Mouse (Mus musculus): Measurements from ENCODE around the gene Pepd.
"Not testable (repeated sequence)": the region's sequence is repeated elsewhere in the genome, so short reads cannot be mapped to it uniquely, and the experiment has no call there.

Gene Pepd

DNA sequence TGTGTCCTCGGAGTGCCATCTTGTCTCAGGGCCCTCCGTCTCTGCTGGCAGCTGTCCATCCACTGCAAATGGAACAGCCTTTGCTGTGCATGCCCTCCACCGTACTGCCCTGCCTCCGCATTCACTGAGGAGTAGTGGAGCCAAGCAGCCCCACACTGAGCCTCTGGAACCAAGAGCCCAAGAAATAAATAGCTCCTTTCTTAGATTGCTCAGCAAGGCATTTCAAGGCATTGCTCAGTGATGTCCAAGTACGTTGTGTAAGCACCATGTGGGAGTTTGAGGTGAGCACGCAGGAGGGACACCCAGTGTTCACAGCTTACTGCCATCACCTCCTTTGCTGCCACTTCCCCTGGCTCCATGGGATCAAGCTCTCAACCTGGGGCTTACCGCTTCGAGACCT lies 20.5 kb downstream of the Pepd start:
- no peak for DNase-seq (ENCODE audit: low spot score in 2 of 2)

DNA sequence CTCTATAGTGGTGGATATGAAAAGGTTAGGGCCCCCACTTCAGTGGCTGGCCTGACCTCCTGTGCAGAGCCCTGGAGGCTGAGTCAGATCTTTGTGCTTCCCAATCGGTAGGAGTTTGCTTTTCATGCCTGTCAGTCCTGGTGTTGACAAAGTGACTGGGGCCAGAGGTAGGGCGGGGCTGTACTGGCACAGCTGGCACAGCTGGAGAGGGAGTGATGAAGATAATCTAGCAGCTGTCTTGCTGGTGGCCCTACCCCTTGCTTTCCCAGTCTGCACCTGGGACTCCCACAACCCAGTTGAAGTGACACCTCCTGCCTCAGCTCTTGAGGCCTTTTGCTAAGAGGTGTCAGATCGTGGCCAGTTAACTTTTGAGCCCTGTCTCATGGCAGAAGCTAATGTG lies 21.0 kb downstream of the Pepd start:
- DNase-seq (ENCODE audit: low spot score in 2 of 2) = peak in 1 of 2 experiments; percentile 4

DNA sequence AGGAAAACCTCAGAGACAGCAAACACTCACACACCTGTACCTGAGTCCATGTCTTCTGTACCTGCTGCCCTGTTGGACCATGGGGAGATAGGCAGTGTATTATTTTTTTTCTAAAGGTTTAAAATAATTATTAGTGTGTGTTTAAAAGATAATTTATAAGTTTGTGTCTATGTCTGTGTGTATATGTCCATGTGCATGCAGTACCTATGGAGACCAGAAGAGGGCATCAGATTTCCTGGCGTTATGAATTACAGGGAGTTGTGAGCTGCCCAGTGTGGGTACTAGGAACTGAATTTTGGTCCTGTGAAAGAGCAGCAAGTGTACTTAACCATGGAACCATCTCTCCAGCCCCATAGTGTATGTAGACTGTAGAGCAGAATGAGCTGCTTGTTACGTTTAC lies 24.2 kb downstream of the Pepd start:
- DNase-seq (ENCODE audit: low spot score in 2 of 2) = no peak

DNA sequence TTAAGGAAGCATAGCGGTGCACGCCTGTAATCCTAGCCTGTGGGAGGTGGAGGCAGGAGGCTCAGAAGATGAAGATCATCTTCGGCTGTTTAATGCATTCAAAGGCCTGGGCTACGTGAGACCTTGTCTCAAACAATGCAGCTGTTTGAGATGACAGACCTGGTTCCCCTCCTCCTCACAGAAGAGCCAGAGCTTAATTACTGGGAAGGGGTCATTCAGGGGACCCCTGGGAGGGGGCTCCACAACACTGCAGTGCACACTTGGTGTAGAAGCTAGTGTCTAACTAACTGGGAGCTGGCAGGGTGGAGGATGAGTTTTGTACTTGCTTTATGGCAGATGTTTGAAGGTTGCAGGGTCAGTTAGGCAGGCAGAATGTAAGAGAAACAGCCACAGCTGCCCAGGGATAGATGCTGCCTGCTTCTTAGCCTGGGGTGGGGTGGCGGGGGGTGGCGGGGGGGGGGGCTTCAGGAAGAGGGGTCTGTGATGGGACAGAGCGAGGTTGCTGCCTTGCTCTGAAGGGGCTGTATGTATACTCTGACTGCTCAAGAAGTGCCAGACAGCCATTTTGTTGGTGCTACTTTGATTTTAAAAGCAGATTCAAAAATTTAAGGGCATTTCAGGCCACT lies 26.6 kb downstream of the Pepd start:
- DNase-seq (ENCODE audit: low spot score in 2 of 2) = no peak

DNA sequence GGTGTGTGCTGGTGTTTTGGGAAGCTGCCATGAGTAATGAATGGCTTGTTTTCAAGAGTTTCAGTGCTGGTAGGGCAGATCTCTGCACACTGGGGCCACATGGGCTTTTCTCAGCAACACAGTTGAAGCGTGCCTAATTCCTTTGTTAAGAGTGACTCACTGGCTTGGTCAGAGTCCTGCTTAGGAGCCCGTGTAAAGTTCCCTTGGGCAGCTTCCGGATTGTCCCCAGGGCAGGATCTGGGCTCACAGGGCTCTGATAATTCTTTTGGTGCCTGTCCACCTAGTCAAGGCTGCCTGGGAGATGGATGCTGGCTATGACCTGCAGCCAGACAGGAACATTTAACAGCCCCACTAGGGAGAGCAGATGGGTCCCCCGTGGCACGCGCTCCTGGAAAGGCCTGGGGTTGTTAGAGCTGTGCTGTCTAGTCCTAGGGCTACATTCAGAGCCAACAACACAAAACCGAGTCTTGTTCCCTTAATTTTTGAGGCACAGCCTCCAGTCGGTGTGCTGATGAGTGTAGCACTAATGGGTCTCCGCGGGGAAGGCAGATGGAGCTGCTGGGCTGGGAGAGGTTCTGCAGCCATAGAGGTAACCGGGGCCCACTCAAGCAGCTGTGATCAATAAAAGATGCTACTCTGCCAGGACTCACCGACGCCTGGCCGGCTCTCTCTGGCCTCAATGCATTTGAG lies 27.2 kb downstream of the Pepd start:
- DNase-seq (ENCODE audit: low spot score in 2 of 2) = no peak

DNA sequence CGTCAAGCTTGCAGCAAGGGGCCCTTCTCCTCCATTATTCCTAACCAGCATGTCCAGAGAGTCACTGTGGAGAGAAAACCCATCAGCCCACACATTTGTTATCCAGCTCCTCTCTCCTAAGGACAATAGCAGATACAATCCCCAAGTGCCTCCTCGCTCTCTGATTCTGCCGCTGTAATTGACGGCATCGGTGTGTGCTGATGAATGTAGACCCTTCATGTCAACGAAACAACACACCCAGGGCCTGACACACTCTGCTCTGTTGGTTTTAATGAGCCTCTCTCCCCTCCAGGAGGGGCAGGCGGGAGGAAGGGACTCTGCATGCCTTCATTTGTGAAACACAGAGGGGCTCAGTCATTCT lies 27.8 kb downstream of the Pepd start:
- no peak for DNase-seq (ENCODE audit: low spot score in 2 of 2)

DNA sequence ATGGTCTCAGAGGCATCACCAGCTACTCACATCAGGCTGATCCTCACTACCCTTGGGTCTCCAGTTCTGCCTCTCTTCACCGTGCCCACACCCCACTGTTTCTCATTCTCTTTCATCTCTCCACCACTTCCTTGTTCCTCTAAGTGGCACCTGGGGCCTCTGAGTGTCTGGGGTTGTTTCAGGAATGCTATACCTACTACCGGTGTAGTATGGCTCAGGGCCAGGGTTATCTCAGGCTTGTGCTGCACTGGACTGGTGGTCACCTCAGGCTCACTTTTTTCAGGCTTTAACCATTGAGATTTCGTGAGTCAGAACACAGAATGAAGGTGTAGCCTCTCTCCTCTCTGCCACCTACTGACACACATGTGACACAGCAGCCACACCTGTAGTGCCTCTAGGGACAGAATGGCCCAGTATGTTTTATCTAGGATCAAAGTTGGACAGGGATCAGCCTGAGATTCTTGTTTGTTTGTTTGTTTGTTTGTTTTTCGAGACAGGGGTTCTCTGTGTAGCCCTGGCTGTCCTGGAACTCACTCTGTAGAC lies 31.5 kb downstream of the Pepd start:
- no peak for DNase-seq (ENCODE audit: low spot score in 2 of 2)

DNA sequence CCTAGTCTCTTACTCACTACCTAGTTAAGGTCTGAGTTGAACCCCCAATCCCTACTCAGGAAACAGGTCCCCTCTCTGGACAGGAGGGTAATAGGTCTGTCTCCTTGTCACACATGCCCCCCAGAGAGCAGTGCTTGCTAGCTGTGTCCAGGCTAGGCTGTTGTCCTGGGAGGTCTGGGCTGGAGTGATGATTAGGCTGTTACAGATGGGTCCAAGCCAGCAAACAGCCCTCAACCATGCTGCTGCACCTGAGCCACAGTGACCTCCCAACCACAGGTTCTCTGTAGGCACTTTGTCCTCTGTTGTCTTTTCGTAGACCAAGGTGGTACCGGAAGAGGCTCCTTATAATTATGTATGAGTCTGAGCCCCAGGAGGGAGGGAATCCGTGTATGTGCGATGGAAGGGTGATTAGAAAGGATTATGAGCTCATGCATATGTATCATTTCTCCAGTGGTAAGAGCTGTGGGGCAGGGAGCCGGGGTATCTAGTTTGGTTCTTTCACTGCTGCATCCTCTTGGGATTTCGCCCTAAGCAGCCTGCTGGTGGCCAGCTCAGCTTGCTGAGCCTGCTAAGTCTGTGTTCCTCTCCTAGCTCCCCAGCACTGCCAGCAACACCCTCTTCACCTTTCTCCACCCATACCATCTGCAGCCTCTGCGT lies 34.2 kb downstream of the Pepd start:
- DNase-seq (ENCODE audit: low spot score in 2 of 2) = no peak

DNA sequence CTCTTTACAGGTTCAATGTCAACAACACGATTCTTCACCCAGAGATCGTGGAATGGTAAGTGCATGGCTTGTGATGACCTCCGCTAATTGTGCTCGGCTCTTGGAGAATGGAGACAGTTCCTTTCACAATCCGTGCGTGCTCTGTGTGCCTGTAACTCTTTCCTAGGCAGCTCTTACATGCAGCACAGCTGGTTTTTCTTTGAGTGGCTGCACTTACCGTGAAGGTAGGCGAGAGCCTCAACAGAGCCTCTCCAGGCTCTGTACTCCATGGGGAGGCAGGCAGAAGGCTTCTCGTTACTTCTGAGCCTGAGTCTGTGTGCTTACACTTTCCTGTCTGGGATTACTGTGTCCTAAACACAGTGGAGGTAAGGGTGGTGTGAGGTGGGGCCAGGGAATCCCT lies 42.4 kb downstream of the Pepd start:
- no peak for DNase-seq (ENCODE audit: low spot score in 2 of 2)

DNA sequence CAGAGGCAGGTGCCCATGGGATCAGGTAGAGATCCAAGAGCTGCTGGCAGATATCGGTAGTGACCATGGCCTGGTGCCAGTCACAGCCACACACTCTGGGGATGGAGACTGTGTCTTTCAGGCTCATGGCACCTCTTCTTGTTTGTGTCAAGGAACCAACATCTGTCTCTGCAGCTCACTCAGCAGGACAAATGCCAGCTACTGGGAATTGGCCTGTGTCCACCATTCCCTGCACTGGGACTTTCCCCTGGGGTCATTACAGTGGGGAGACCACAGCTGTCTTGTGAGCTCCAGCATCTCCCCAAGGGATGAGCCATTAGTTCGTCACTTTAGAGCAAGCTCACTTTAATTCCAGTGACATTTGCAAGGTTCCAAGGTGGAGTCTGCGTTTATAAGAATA lies 43.1 kb downstream of the Pepd start:
- DNase-seq (ENCODE audit: low spot score in 2 of 2) = no peak

DNA sequence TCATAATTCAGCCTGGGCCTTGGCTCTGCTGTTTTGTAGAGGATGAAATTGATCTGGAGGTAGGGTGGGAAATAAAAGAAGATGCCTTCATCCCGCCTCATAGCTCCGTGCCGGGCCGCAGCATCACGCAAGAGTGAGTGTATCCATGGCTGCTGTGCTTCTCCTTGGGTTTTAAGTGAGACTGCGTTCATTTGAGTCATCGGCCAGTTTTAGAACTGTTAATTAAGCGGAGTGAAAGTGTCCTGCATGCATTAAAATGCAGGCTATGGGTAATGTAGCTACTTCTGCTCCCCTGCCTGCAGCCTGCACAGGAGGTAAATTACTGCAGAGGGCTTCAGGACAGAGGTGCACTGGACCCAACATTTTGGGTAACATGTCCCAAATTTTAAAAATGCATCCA lies 45.0 kb downstream of the Pepd start:
- DNase-seq (ENCODE audit: low spot score in 2 of 2) = no peak

DNA sequence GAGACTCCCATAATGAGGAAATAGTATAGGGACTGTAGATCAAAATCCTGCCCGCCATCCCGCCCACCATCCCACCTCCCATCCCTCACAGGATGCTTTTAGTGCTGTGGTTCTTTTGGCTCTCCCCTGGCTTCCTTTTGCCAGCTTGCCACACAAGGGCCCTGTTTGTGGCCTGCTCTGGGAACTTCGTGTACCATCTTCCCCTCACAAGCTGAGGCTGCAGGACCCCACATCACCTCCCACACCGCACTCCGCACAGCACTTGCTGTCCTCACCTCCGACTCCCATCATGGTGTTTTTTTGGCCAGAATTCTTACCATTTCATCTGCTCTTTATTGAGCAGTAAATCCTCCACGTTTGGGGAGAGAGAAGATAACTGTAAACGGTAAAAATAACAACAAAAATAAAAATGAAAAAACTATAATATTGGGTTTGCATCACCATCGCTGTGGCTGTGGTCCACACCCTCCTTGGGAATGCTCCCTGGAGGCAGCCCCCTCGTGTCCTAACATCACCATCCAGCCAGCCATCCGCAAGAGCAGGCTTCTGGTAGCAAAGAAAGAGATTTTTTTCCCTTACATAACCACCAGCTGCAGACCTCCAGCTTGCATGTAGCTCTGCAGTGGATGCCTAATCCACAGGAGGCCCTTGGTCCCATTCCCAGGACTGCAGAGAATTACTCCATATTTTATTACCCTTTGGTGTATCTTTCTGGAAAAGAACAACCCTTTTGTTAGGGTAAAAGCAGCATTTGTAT lies 51.9 kb downstream of the Pepd start:
- no peak for DNase-seq (ENCODE audit: low spot score in 2 of 2)

DNA sequence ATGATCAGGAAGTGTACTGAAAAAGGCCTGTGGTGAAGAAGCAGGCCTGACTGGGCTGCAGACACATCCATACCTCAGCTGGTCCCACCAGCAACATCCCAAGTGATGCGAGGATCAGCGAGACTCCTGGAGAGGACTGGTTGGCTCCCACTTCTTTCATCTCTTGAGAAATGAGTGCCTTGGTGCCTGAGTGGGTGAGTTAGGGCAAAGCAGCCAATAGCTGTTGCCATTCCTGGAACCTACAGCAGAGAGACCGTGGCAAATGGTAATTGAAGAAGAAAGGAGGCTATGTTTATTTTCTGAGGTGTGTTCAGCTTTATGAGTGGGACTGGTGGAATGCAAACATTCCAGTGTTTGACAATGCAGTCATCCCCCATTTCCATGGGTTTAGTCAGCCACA lies 55.2 kb downstream of the Pepd start:
- DNase-seq (ENCODE audit: low spot score in 2 of 2) = no peak

DNA sequence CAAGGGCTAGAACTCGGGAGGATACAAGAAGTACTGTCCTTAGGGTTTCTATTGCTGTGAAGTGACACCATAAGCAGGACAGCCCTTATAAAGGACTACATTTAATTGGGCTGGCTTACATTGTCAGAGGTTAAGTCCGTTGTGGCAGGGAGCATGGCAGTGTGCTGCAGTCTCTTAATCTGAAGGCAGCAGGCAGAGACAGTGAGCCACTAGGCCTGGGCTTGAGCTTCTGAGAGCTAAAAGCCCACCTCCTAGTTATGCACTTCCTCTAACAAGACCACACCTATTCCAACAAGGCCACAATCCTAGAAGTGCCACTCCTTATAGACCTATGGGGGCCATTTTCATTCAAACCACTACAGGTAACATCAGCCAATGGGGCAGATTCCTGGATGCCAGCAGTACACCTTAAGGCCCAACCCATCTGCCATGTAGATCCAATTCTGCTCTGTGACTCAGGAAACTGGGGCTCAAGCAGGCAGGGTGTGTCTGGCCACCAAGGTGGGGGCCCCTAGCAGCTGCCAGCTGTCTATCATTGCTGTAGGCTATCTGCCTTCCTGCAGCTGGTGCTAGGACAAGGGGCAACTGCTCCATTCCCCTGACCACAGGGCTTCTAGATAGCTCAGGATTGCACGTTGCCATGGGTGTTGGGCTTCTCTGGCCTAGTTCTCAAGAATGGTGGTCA lies 56.7 kb downstream of the Pepd start:
- DNase-seq (ENCODE audit: low spot score in 2 of 2) = peak; percentile 10 to 28

DNA sequence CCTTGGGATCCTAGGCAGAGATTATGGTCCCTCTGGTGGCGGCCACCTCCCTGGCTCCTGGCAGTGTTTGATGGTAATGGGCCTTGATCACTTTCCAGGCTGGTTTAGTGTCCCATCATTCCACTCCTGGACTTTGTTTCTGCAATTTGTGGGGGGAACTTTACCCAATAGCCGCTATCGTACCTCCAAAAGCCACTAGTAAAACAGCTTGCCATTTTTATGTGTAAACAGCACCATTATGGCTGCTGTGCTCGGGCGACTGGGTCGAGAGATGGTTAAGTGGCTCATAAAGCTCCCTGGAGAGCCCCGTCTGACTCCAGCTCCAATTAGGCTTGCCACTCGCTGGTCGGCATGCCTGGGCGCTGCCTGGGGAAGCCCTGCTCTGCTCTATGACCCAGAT lies 59.6 kb downstream of the Pepd start:
- no peak for DNase-seq (ENCODE audit: low spot score in 2 of 2)

DNA sequence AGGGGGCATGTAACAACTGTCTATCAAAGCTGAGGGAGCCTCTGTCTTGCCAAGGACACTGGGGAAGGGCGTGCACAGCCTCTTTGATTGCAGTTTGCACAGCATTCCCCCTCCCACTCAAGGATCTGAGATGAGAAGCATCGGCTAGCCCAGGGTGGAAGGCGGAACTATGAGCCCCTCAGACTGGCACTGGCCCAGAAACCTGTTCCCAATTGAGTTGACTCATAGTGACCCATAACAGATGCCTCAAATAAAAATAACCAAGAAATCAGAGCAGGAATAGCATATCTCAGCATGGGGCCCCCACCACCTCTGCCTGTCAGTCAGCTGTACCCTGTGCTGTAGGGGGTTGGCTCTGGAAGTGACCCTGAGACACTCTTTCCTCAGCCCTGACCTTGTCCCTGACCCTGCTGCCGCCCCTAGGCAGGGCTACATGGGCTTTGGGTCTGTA lies 60.8 kb downstream of the Pepd start:
- no peak for DNase-seq (ENCODE audit: low spot score in 2 of 2)

DNA sequence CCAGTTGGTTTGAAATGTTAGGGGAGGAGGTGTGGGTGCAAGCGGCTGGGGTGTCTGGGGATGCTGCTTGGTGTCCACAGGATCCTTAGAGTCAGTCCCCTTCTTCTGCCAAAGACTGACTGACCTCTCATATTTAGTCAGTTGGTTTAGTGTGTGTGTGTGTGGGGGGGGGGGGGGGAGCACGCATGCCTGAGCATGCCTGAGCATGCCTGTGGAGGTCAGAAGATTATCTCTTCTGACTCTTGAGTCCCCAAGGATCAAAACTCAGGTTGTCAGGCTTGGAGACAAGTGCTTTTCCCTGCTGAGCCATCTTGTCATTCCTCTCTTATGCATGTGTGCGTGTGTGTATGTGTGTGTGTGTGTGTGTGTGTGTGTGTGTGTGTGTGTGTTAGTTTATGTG lies 61.7 kb downstream of the Pepd start:
- DNase-seq (ENCODE audit: low spot score in 2 of 2) = no peak

DNA sequence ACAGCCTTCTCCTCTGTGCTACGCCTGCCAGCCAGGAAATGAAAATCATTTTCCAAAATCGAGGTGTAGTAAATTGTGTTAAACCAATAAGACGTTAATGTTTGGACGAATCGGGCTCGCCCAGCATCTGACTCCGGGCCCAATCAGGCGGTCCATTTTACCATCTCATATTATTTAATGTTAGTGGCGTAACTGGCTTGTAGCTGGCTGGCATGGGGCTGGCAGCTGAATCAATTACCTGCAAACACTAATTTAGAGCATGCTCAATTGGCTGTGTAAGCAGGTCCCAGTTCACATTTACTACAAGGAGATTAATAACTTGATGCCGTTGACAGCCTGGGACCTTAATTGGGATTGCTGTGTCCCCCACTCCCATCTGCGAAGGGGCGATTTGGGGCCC lies 63.7 kb downstream of the Pepd start:
- no peak for DNase-seq (ENCODE audit: low spot score in 2 of 2)

DNA sequence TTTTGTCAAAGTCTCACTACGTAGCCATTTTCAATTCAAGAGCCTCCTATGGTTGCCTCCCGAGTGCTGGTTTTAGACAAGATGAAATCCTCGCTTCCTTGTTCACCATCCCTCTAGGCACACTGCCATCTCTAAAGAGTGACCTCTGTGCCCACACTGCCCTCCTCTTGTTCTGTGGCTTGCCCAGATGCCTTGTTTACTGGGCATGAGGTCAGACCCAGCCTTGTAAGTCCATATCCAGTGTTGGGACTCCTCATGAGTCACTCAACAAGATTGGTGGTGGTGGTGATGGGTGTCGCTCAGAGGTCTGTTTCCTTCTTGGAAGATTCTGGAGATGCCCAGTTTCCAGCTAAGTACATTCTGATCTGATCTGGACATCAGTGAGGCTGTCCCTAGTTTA lies 65.2 kb downstream of the Pepd start:
- no peak for DNase-seq (ENCODE audit: low spot score in 2 of 2)

DNA sequence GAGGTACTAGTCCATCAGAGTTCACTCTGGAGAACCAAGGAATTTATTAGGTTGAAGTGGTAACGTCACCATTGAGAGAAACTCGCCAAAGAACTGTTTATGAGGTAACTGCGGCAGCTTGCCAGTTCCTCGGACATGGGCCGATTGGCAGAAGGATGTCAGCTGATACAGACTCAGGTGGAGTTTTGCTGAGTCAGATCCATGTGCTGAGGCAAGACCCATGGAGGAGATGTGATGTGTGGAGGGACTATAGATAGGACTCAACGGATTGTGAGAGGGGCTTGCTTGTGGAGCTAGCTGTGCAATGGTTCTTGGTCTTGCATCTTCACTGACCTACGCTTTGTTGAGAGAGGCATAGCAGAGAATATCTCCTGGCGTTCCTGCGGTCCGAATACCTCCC lies 69.6 kb downstream of the Pepd start:
- DNase-seq (ENCODE audit: low spot score in 2 of 2) = no peak

DNA sequence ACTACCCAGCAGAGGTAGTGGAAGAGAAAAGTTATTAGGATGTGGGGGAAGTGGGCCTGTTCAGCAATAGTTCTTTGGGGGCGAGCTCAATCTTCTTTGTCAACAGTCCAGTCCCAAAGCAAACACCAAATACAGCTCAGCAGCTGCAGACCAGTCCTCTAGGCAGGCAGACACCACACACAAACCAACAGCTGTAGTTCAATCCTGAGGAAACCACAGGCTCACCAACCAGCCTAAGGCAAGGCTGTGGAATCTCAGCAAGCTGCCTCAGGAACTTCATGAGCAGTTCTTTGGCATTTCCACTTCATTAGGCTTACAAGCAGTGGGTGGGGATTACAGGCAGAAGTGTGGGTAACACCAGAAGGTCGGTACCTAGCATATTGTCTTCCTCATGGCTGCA lies 70.2 kb downstream of the Pepd start:
- DNase-seq (ENCODE audit: low spot score in 2 of 2) = not testable (repeated sequence)
